Mouse (Mus musculus): ENCODE results near the gene Yif1a. TPM values are rescaled to one million over a fixed set of nuclear protein-coding genes. Genes with fewer than 3 reads are reported as not detected.

Gene Yif1a
- polyA plus RNA-seq (2021): 68.6 TPM

GRCm38 (mm10) chr19:5087884-5088728 is at the start of gene Yif1a:
Gene Yif1a (plus strand): TSS chr19:5088538.
- H3K27me3 ChIP-seq: peaks cover 7% of the 10 kb centered on the region
- POLR2A ChIA-PET: interaction anchor here (0.5 to 1.4 kb wide), 2 partner anchors 48 to 698 kb away, joined by 3 read pairs; no protein-coding TSS in a partner anchor
- in situ Hi-C loops (cut with MboI; ENCODE audit: low pct_unique_long_range_greater_than_20kb): no loop called here
- ATAC-seq (peak; percentile 80), DNase-seq (ENCODE audit: low read depth, low spot score) (peak; percentile 96)
- TF ChIP-seq CTCF (IDR thresholded peaks at IDR 0.05): no peak
- CTCF ChIA-PET: interaction anchor here (0.8 to 2.2 kb wide), 7 partner anchors 9 to 49 kb away, joined by 3 to 9 read pairs (median 3); partner anchors contain the start of genes AC124502.3, B4gat1, Cd248 and Rin1

- TF ChIP-seq CTCF (IDR thresholded peaks at IDR 0.05): no peak
- no peak for DNase-seq (ENCODE audit: low read depth, low spot score)
- H3K27me3 ChIP-seq: no peaks in the 10 kb centered on the region
- ChIA-PET POLR2A (interaction anchor here (0.6 to 2.4 kb wide), 4 partner anchors 9 to 187 kb away, joined by 3 to 14 read pairs (median 3); no protein-coding TSS in a partner anchor), CTCF (interaction anchor here (1.0 to 3.6 kb wide), 7 partner anchors 9 to 50 kb away, joined by 3 to 29 read pairs (median 4); partner anchors contain the start of genes Rin1 and Yif1a)
- in situ Hi-C loops (cut with MboI; ENCODE audit: low pct_unique_long_range_greater_than_20kb): no loop called here
- peak; percentile 83 for ATAC-seq
Measured at GRCm38 (mm10) chr19:5038709-5039156, 49.6 kb upstream of the Yif1a start, which contains the start of the genes B4gat1 and AC124502.3. Gene B4gat1 (plus strand): TSS chr19:5038826. Gene AC124502.3 (plus strand): TSS chr19:5038891.

GRCm38 (mm10) chr19:5039301-5040114 is 48.8 kb upstream of the Yif1a start:
- ChIA-PET CTCF (interaction anchor here (1.0 to 3.6 kb wide), 8 partner anchors 8 to 77 kb away, joined by 3 to 29 read pairs (median 4); partner anchors contain the start of genes Rin1 and Yif1a), POLR2A (interaction anchor here (0.7 to 2.4 kb wide), 4 partner anchors 8 to 27 kb away, joined by 3 to 14 read pairs (median 4); no protein-coding TSS in a partner anchor)
- no peak for TF ChIP-seq CTCF (IDR thresholded peaks at IDR 0.05)
- in situ Hi-C loops (cut with MboI; ENCODE audit: low pct_unique_long_range_greater_than_20kb): no loop called here
- no peak for ATAC-seq
- DNase-seq (ENCODE audit: low read depth, low spot score): no peak
- H3K27me3 ChIP-seq: no peaks in the 10 kb centered on the region

- in situ Hi-C loops (cut with MboI; ENCODE audit: low pct_unique_long_range_greater_than_20kb): no loop called here
- CTCF ChIA-PET: interaction anchor here (1.2 to 3.6 kb wide), 4 partner anchors 11 to 78 kb away, joined by 3 to 29 read pairs (median 4); partner anchors contain the start of gene Rin1
- DNase-seq (ENCODE audit: low read depth, low spot score) (no peak), ATAC-seq (peak; percentile 40)
- POLR2A ChIA-PET: interaction anchor here (0.6 to 1.1 kb wide), 2 partner anchors 9 to 648 kb away, joined by 4 to 5 read pairs; no protein-coding TSS in a partner anchor
- TF ChIP-seq CTCF (IDR thresholded peaks at IDR 0.05): no peak
- H3K27me3 ChIP-seq: no peaks in the 10 kb centered on the region
Measured at GRCm38 (mm10) chr19:5040862-5041523, 47.3 kb upstream of the Yif1a start, which contains the start of gene Brms1. Gene Brms1 (plus strand): TSS chr19:5041354.

- DNase-seq (ENCODE audit: low read depth, low spot score) (no peak), ATAC-seq (no peak)
- H3K27me3 ChIP-seq: no peaks in the 10 kb centered on the region
- POLR2A ChIA-PET: interaction anchor here (0.6 to 1.1 kb wide), 2 partner anchors 8 to 649 kb away, joined by 4 to 5 read pairs; no protein-coding TSS in a partner anchor
- in situ Hi-C loops (cut with MboI; ENCODE audit: low pct_unique_long_range_greater_than_20kb): no loop called here
- CTCF ChIA-PET: interaction anchor here (1.2 to 3.6 kb wide), 2 partner anchors 10 to 25 kb away, joined by 3 to 29 read pairs; partner anchors contain the start of gene Rin1
- TF ChIP-seq CTCF (IDR thresholded peaks at IDR 0.05): no peak
Measured at GRCm38 (mm10) chr19:5041588-5041987, 46.8 kb upstream of the Yif1a start.

- TF ChIP-seq CTCF (IDR thresholded peaks at IDR 0.05): no peak
- ChIA-PET POLR2A (no interaction called here), CTCF (interaction anchor here (0.8 kb wide), 2 partner anchors 9 to 10 kb away, joined by 3 read pairs; no protein-coding TSS in a partner anchor)
- ATAC-seq: no peak
- DNase-seq (ENCODE audit: low read depth, low spot score): no peak
- in situ Hi-C loops (cut with MboI; ENCODE audit: low pct_unique_long_range_greater_than_20kb): no loop called here
- no peaks in the 10 kb centered on the region for H3K27me3 ChIP-seq
Measured at GRCm38 (mm10) chr19:5045531-5045930, 42.8 kb upstream of the Yif1a start.

GRCm38 (mm10) chr19:5048138-5049056 is 39.9 kb upstream of the Yif1a start:
- no peak for ATAC-seq
- ChIA-PET POLR2A (interaction anchor here (1.3 kb wide), 1 partner anchor 10 kb away, joined by 3 read pairs; the partner anchor contains the start of genes AC124502.3 and B4gat1), CTCF (interaction anchor here (0.9 to 4.3 kb wide), 4 partner anchors 10 to 31 kb away, joined by 3 to 16 read pairs (median 4); partner anchors contain the start of genes AC124502.3 and B4gat1)
- DNase-seq (ENCODE audit: low read depth, low spot score): no peak
- H3K27me3 ChIP-seq: no peaks in the 10 kb centered on the region
- in situ Hi-C loops (cut with MboI; ENCODE audit: low pct_unique_long_range_greater_than_20kb): no loop called here
- TF ChIP-seq CTCF (IDR thresholded peaks at IDR 0.05): no peak

GRCm38 (mm10) chr19:5049325-5049724 is 39.0 kb upstream of the Yif1a start:
- POLR2A ChIA-PET: interaction anchor here (0.8 kb wide), 1 partner anchor 8 kb away, joined by 5 read pairs; the partner anchor contains the start of gene Brms1
- no peak for ATAC-seq
- no peaks in the 10 kb centered on the region for H3K27me3 ChIP-seq

More at GRCm38 (mm10) chr19:5049325-5049724, 39.0 kb upstream of the Yif1a start:
- TF ChIP-seq CTCF (IDR thresholded peaks at IDR 0.05): no peak
- CTCF ChIA-PET: interaction anchor here (1.5 to 4.3 kb wide), 2 partner anchors 25 to 30 kb away, joined by 4 to 16 read pairs; no protein-coding TSS in a partner anchor
- in situ Hi-C loops (cut with MboI; ENCODE audit: low pct_unique_long_range_greater_than_20kb): no loop called here
- no peak for DNase-seq (ENCODE audit: low read depth, low spot score)
